Mouse (Mus musculus): Measurements from ENCODE around the gene Slc26a3.
A peak's percentile ranks its signal among the peaks of the same experiment; 100 is the strongest.
"Not testable (repeated sequence)": the region's sequence is repeated elsewhere in the genome, so short reads cannot be mapped to it uniquely, and the experiment has no call there.

The Slc26a3 gene

GRCm38 (mm10) chr12:31437791-31438190, 47.1 kb downstream of the Slc26a3 start:
- no peak for DNase-seq

- no peak for DNase-seq
These were observed 48.9 kb downstream of the Slc26a3 start for GRCm38 (mm10) chr12:31439612-31440011.

- DNase-seq, result no peak
These were observed 53.5 kb downstream of the Slc26a3 start for GRCm38 (mm10) chr12:31444131-31444546.

- DNase-seq, result no peak
These were observed 54.2 kb downstream of the Slc26a3 start for GRCm38 (mm10) chr12:31444827-31445226.

GRCm38 (mm10) chr12:31449341-31449740, 58.7 kb downstream of the Slc26a3 start:
- no peak for DNase-seq

- DNase-seq, result no peak
These were observed 65.6 kb downstream of the Slc26a3 start for GRCm38 (mm10) chr12:31456271-31456670.

- DNase-seq, result no peak
These were observed 67.8 kb downstream of the Slc26a3 start for GRCm38 (mm10) chr12:31458474-31458873.

- not testable (repeated sequence) for DNase-seq
These were observed 69.6 kb downstream of the Slc26a3 start for GRCm38 (mm10) chr12:31460270-31460669.

- DNase-seq, result no peak
These were observed 70.7 kb downstream of the Slc26a3 start for GRCm38 (mm10) chr12:31461371-31461770.

GRCm38 (mm10) chr12:31462615-31463014, 71.9 kb downstream of the Slc26a3 start:
- DNase-seq, result no peak

- not testable (repeated sequence) for DNase-seq
These were observed 87.5 kb downstream of the Slc26a3 start for GRCm38 (mm10) chr12:31478182-31478581.

- no peak for DNase-seq
These were observed 95.8 kb downstream of the Slc26a3 start for GRCm38 (mm10) chr12:31486431-31486830.

- DNase-seq, result no peak
These were observed 108.3 kb downstream of the Slc26a3 start for GRCm38 (mm10) chr12:31498936-31499313.

- DNase-seq, result peak; percentile 97
These were observed 108.9 kb downstream of the Slc26a3 start, which contains the start of gene Cbll1 for GRCm38 (mm10) chr12:31499314-31500131. Gene Cbll1, minus strand, starts transcription at chr12:31499616.

- DNase-seq, result no peak
These were observed 109.5 kb downstream of the Slc26a3 start for GRCm38 (mm10) chr12:31500196-31500595.

GRCm38 (mm10) chr12:31501266-31501665, 110.6 kb downstream of the Slc26a3 start:
- DNase-seq, result no peak

- DNase-seq, result no peak
These were observed 112.5 kb downstream of the Slc26a3 start for GRCm38 (mm10) chr12:31503211-31503610.

GRCm38 (mm10) chr12:31507718-31508364, 117.2 kb downstream of the Slc26a3 start:
- DNase-seq, result no peak

- no peak for DNase-seq
These were observed 117.8 kb downstream of the Slc26a3 start for GRCm38 (mm10) chr12:31508496-31508895.

- no peak for DNase-seq
These were observed 120.5 kb downstream of the Slc26a3 start for GRCm38 (mm10) chr12:31511218-31511617.

GRCm38 (mm10) chr12:31512634-31513411, 122.2 kb downstream of the Slc26a3 start:
- DNase-seq, result no peak

- no peak for DNase-seq
These were observed 123.2 kb downstream of the Slc26a3 start for GRCm38 (mm10) chr12:31513724-31514503.

- DNase-seq, result peak; percentile 43
These were observed 129.4 kb downstream of the Slc26a3 start for GRCm38 (mm10) chr12:31520119-31520518.
